Mouse (Mus musculus): ENCODE measurements around the gene Nrcam.

Gene Nrcam

GRCm38 (mm10) chr12:44357460-44357859 lies 28.8 kb downstream of the Nrcam start:
- no peak for DNase-seq (ENCODE audit: extremely low read depth, insufficient read length, low spot score)

- DNase-seq (ENCODE audit: extremely low read depth, insufficient read length, low spot score): no peak
Observed at GRCm38 (mm10) chr12:44357881-44358280, 29.2 kb downstream of the Nrcam start.

DNA sequence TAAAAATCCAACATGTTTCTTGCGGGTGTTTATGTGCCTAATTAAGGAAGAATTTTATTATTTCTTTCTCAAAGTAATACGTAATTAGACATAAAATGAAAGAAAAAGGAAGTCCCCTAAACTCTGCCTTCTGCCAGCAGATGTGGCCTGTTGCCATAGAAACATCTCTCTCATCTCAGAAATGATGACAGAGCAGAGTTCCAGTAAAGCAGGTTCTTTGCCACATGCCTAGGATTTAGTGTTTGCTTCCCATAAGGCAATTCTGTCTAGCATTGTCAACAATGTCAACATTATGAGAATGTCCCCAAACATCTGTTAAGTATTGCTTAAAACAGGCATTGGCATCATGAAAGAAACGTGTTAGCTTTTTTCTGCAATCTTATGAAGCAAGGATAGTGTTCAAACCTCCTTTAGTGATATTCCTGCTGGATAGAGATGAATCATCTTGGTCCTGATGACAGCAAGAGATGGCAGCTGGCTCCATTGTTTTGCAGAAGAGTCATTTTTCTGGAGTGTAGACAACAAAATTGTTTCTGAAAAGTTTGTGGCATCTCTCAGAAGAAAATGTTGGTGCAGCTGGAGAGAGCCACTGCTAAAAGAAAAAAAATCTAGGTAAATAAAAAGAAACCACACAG lies 42.5 kb downstream of the Nrcam start:
- DNase-seq (ENCODE audit: extremely low read depth, insufficient read length, low spot score): no peak

- DNase-seq (ENCODE audit: extremely low read depth, insufficient read length, low spot score): no peak
Observed at GRCm38 (mm10) chr12:44375956-44376355, 47.3 kb downstream of the Nrcam start.

DNA sequence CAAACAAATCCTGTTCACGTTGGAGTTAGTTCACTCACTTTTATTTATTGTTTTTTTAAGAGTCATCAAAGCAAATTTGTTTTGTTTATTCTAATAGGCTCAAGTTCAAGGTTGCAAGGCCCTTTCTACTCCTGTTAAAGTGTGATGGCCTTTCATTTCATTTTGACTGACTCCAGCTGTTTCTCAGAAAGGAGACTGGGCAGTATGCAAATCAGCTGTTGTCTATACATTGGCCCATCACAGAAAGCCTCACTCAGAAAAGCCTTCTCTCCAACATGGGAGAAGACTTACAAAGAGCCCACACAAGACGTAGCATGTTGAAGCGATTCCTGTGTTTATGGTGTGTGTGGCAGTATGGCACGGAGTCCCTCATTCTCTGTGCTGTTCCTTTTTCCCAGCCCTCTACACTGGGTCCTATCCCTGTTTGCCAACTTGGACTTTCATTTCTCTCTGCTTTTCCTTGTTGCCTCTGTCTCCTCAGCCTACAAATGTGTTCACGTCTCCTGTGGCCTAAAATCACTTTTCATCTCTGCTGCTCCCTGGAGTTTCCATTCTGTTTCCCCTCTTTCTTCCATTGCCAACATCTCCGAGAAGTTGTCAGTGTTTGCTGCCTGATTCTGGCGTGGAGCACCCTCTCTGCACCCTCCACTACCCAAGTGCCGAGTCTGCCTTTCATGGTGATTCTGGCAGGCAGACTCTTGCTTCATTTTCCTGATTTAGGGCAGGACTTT lies 49.9 kb downstream of the Nrcam start:
- DNase-seq (ENCODE audit: extremely low read depth, insufficient read length, low spot score): no peak

- DNase-seq (ENCODE audit: extremely low read depth, insufficient read length, low spot score): no peak
Observed at GRCm38 (mm10) chr12:44380805-44381204, 52.1 kb downstream of the Nrcam start.

DNA sequence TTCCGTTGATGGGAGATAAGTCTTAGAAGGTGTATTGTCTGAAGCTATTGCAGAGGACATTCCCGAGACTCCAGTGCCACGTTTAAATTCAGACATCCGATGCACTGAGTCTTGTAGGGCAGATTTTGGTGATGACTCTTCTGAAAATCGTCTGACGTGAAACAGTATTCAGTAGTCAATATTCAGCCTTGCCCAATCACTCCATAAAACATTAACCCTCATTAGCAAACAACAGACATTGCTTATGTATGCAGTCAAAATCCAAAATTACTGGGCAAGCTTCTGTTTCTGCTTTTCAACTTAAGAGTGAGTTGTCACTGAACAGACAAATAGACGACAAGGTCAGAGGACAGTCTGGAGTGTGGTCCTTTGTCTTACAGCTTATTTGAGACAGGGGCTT lies 57.7 kb downstream of the Nrcam start:
- no peak for DNase-seq (ENCODE audit: extremely low read depth, insufficient read length, low spot score)

DNA sequence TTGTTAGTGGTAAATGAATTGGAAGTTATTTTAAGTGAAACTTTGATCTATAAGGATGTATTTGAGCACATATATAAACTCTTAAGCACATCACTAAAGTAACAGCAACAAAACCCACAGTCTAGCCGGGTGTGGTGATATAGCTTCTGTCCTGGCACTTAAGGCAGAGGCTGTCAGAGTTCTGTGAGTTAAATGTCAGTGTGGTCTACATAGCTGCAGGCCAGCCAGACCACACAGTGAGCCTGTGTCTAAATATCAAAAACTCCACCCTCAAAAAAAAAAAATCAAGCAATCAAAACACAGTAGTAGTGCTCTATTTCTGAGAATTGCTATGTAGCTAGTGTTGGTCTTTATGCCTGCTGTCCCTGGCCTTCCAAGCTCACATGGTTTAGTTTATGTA lies 59.5 kb downstream of the Nrcam start:
- no peak for DNase-seq (ENCODE audit: extremely low read depth, insufficient read length, low spot score)

DNA sequence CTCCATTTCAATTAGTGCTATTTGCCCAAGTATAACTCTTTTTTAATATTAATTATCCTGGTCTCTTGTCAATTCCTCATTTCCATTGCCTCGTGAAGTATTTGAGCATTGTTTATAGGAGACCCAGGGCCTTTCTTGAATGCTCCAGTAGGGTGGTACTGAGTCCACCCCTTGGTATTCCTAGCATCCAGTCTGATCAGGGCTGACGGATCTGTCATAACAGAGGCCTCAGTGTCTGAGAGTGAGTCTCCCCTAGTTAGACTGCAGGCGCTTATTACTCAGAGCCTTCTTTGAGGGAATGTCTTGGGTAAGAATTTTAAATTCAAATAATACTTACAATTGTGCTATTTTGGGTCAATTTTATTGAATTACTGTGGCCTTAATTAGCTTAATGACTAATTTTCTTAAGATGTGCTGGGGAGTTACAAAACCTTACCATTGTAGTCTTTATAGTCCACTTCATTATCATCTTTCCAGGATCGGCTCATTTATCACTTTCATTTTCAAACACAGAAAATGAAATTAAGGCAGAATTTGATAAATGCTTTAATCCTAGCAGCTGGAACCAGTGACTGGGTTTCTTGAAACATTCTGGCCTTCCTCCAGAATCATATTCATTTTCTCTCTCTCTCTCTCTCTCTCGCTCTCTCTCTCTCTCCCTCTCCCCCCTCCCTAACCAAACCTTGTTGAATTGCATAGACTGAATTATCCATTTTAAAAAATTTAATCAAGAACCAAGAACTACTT lies 61.9 kb downstream of the Nrcam start:
- no peak for DNase-seq (ENCODE audit: extremely low read depth, insufficient read length, low spot score)

DNA sequence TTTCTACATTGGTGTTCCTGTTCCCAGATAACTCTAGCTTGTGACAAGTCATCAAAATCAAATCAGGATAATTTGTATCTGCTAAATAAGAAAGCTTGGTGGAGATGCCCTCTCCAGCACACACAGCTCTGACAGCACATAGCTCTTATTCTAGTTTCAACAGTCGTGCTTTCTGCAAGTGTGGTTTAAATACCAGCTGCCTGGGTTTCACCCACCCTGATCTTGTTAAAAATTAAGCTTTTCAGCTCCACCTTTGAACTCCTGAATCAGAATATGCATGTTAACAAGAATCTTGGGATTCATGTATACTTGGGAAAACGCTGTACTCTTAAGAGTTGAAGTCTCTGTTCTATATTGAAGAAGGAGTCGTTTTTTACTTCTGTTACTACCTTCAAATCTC lies 66.2 kb downstream of the Nrcam start:
- DNase-seq (ENCODE audit: extremely low read depth, insufficient read length, low spot score): no peak

GRCm38 (mm10) chr12:44397782-44398181 lies 69.1 kb downstream of the Nrcam start:
- no peak for DNase-seq (ENCODE audit: extremely low read depth, insufficient read length, low spot score)

GRCm38 (mm10) chr12:44402134-44402533 lies 73.4 kb downstream of the Nrcam start:
- no peak for DNase-seq (ENCODE audit: extremely low read depth, insufficient read length, low spot score)

- no peak for DNase-seq (ENCODE audit: extremely low read depth, insufficient read length, low spot score)
Observed at GRCm38 (mm10) chr12:44403270-44403669, 74.6 kb downstream of the Nrcam start.

DNA sequence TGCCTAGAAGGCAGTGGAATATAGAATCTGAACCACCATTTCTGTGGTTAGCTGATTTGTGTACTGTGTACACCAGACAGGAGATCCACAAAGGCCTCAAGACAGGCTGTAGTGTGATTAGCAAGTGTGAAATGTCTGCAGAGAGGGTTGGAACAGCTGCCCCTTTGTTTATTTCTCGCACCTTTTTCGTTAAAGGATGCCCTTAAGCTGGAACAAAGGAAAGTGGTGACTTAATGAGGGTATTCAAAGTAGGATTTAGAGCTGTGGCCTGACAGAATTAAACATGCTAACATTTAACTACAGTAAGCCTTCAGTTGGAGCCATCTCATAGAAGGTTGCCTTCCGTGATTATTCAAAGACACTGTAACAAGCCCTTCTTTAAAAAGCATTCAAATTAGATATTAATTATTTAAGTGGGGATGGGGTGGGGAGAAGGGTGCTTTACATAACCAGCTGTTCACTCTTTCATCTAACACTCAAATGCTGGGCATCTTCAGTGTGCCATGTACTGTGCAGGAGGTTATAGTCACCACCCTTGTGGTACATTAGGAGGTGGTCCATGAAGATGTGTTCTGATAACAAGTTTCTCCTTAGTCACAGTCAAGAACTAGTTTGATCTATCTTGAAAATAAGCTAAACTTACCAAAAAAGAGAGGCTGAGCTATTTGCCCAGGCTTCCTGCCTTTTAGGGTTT lies 75.2 kb downstream of the Nrcam start:
- DNase-seq (ENCODE audit: extremely low read depth, insufficient read length, low spot score): no peak

DNA sequence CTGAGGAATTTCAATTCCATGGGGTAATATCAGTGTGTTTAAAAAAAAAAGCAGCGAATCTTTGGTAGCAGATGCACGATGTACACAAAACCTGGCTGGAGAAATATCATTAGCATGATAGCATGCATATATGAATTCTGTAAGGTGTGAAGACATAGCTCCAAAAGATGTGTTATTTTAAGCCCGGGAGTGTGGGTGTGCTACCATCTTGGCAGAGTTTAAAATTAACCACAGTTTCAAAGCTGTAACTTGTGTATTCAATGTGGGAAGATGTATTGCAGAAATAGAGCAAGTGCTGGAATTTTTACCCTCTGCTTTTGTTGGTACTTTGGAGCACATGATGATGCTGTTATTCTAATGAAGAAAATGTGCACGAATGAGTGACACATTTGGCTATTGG lies 81.1 kb downstream of the Nrcam start:
- DNase-seq (ENCODE audit: extremely low read depth, insufficient read length, low spot score): no peak

GRCm38 (mm10) chr12:44411031-44411430 lies 82.3 kb downstream of the Nrcam start:
- DNase-seq (ENCODE audit: extremely low read depth, insufficient read length, low spot score): no peak

- DNase-seq (ENCODE audit: extremely low read depth, insufficient read length, low spot score): no peak
Observed at GRCm38 (mm10) chr12:44422154-44422866, 93.6 kb downstream of the Nrcam start.

GRCm38 (mm10) chr12:44422867-44423255 lies 94.2 kb downstream of the Nrcam start:
- DNase-seq (ENCODE audit: extremely low read depth, insufficient read length, low spot score): no peak

- DNase-seq (ENCODE audit: extremely low read depth, insufficient read length, low spot score): no peak
Observed at GRCm38 (mm10) chr12:44424011-44424410, 95.3 kb downstream of the Nrcam start.

GRCm38 (mm10) chr12:44425040-44425439 lies 96.4 kb downstream of the Nrcam start:
- no peak for DNase-seq (ENCODE audit: extremely low read depth, insufficient read length, low spot score)

DNA sequence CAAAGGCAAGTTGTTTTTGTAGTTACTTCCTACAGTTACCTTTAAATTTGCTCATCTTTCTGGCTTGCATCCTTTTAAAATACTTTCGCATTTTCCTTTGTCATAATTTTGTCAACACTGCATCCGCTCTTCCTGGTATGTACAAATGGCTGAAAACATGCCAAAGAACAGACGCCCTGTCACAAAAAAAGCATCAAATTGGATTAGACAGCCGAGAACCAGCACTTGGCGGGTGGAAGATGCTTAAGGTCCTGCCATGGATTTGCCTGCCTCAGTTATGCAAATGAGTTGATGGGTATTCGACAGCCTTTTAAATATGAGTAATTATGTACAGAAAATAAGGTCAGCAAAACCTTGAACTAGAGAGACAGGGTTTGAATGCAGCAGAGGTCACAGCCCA lies 101.7 kb downstream of the Nrcam start:
- DNase-seq (ENCODE audit: extremely low read depth, insufficient read length, low spot score): no peak

All from 3134 (cell line).